Mouse (Mus musculus) myocyte (in vitro differentiated cells): Measurements from ENCODE around the gene Gm20388.

Experiments
- E2F4 ChIP-seq: IDR thresholded peaks from one replicate; pipeline ENCODE4 v1.6.1; 2011; ENCODE audit warnings: mild to moderate bottlenecking, control low read depth, moderate library complexity; ENCODE audit not compliant: insufficient read depth
- MAX ChIP-seq: IDR thresholded peaks from one replicate; pipeline ENCODE4 v1.6.1; 2011; ENCODE audit warnings: low read depth, mild to moderate bottlenecking, control low read depth
- MYOD1 ChIP-seq, 3 experiments: IDR thresholded peaks; one replicate each; pipeline ENCODE4 v1.6.1; 2011; ENCODE audit warnings: control low read depth in 2 of 3, low read depth in 2 of 3, mild to moderate bottlenecking in 2 of 3, moderate library complexity in 1 of 3; ENCODE audit not compliant: insufficient read length in 2 of 3, control insufficient read depth in 1 of 3
- MYOG ChIP-seq, 3 experiments: IDR thresholded peaks; one replicate each; pipeline ENCODE4 v1.6.1; 2011; ENCODE audit warnings: control low read depth in 2 of 3, low read depth in 2 of 3, mild to moderate bottlenecking in 2 of 3; ENCODE audit not compliant: insufficient read length in 2 of 3, control insufficient read depth in 1 of 3, insufficient read depth in 1 of 3
- POLR2A ChIP-seq: IDR thresholded peaks from one replicate; pipeline ENCODE4 v1.6.1; 2011; ENCODE audit warnings: low read depth, mild to moderate bottlenecking, control low read depth, moderate library complexity; ENCODE audit not compliant: insufficient read length
- POLR2AphosphoS2 ChIP-seq: IDR thresholded peaks from one replicate; pipeline ENCODE4 v1.6.1; 2011; ENCODE audit warnings: low read depth, control low read depth; ENCODE audit not compliant: insufficient read length
- TCF12 ChIP-seq: IDR thresholded peaks from one replicate; pipeline ENCODE4 v1.6.1; 2011; ENCODE audit warnings: mild to moderate bottlenecking, control low read depth; ENCODE audit not compliant: poor library complexity, insufficient read depth, severe bottlenecking
- USF1 ChIP-seq: IDR thresholded peaks from one replicate; pipeline ENCODE4 v1.6.1; 2011; ENCODE audit warnings: low read depth, mild to moderate bottlenecking, control low read depth, moderate library complexity

GRCm38 (mm10) chr8:119933681-119934080, 23.0 kb downstream of the Gm20388 start:
- TF ChIP-seq USF1, result no peak
- no peak for TF ChIP-seq POLR2A
- no peak for TF ChIP-seq MAX
- no peak for TF ChIP-seq TCF12
- no peak for TF ChIP-seq POLR2AphosphoS2
- TF ChIP-seq MYOG (IDR thresholded peaks at IDR 0.05; ENCODE audit: control insufficient read depth in 1 of 3, insufficient read depth in 1 of 3, insufficient read length in 2 of 3, low read depth in 2 of 3), result no peak
- TF ChIP-seq E2F4, result no peak
- no peak for TF ChIP-seq MYOD1 (IDR thresholded peaks at IDR 0.05; ENCODE audit: control insufficient read depth in 1 of 3, insufficient read length in 2 of 3, low read depth in 2 of 3)
